Mouse (Mus musculus) MEL (cell line): Measurements from ENCODE around the gene Gm26602.

Experiments used
- CTCF ChIP-seq, 3 experiments: IDR thresholded peaks in 2 of 3; conservative IDR thresholded peaks in 1 of 3; 2 replicates each; pipeline ENCODE4 v1.5.1; 2011 to 2012; ENCODE audit warnings: low read length in 3 of 3, low read depth in 2 of 3, mild to moderate bottlenecking in 2 of 3, improper control_type of control experiment in 1 of 3, inconsistent platforms in 1 of 3, mixed read lengths in 1 of 3, moderate library complexity in 1 of 3; ENCODE audit not compliant: control insufficient read depth in 1 of 3, insufficient read depth in 1 of 3, poor library complexity in 1 of 3, severe bottlenecking in 1 of 3
- E2F4 ChIP-seq: IDR thresholded peaks from 2 replicates; pipeline ENCODE4 v1.6.1; 2011; ENCODE audit warnings: low read depth, low read length, improper control_type of control experiment, borderline replicate concordance
- GATA1 ChIP-seq: IDR thresholded peaks from 2 replicates; pipeline ENCODE4 v1.6.1; 2011; ENCODE audit warnings: low read depth, low read length, improper control_type of control experiment
- POLR2A ChIP-seq, 2 experiments: IDR thresholded peaks; 2 replicates each; pipeline ENCODE4 v1.6.1; 2011 to 2012; ENCODE audit warnings: low read length in 2 of 2, mild to moderate bottlenecking in 2 of 2, control low read depth in 1 of 2, improper control_type of control experiment in 1 of 2, low read depth in 1 of 2, moderate library complexity in 1 of 2; ENCODE audit not compliant: control insufficient read depth in 1 of 2, insufficient read depth in 1 of 2, poor library complexity in 1 of 2
- RCOR1 ChIP-seq: IDR thresholded peaks from 2 replicates; pipeline ENCODE4 v1.6.1; 2012; ENCODE audit warnings: low read depth, mild to moderate bottlenecking, inconsistent platforms, low read length, improper control_type of control experiment
- SMC3 ChIP-seq: IDR thresholded peaks from 2 replicates; pipeline ENCODE4 v1.6.1; 2011; ENCODE audit warnings: low read depth, low read length, improper control_type of control experiment
- USF2 ChIP-seq, 2 experiments: IDR thresholded peaks; 2 replicates each; pipeline ENCODE4 v1.6.1; 2011 to 2012; ENCODE audit warnings: improper control_type of control experiment in 2 of 2, low read length in 2 of 2, borderline replicate concordance in 1 of 2, inconsistent platforms in 1 of 2, low read depth in 1 of 2, mild to moderate bottlenecking in 1 of 2; ENCODE audit not compliant: insufficient read depth in 1 of 2
- ZKSCAN1 ChIP-seq: IDR thresholded peaks from 2 replicates; pipeline ENCODE4 v1.6.1; 2012; ENCODE audit warnings: low read depth, mild to moderate bottlenecking, inconsistent platforms, low read length, improper control_type of control experiment, moderate library complexity
- ZNF384 ChIP-seq: IDR thresholded peaks from 2 replicates; pipeline ENCODE4 v1.6.1; 2012; ENCODE audit warnings: low read depth, mild to moderate bottlenecking, inconsistent platforms, low read length, improper control_type of control experiment

DNA sequence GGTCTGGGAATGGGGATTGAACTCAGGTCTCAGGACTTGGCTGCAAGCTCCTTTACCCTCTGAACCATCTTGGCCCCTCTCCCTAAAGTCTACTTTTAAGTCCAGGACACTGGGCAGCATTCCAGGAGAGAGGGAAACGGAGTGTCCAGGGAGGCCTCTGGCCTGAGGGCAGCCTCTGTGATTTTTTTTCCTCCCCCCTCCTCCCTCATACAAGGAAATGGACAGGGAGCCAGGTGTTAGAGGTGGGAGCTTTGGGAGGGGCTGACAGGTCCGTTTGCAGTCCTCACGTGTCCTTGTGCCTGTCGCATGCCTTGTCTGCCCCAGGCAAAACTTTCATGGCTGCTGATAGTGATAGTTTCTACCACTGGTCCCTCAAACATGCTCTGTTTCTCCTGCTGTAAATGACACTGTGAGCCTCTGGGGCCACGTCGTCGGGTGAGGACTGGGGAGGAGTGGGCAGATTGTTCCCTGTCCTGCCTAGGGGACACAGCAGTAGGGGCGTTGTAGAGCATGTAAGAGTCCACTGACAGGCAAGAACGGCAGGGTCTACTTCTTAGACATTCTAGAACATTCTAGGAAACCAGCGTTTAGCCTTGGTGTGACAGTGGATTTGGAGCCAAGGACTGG is 25.7 kb downstream of the Gm26602 start:
- TF ChIP-seq RCOR1 (no peak), ZNF384 (no peak), USF2 (IDR thresholded peaks at IDR 0.05; ENCODE audit: borderline replicate concordance in 1 of 2, insufficient read depth in 1 of 2, low read depth in 1 of 2, low read length in 2 of 2) (no peak), POLR2A (IDR thresholded peaks at IDR 0.05; ENCODE audit: control insufficient read depth in 1 of 2, insufficient read depth in 1 of 2, low read depth in 1 of 2, low read length in 2 of 2, poor library complexity in 1 of 2) (no peak), CTCF (IDR thresholded peaks at IDR 0.05 in 2 of 3, conservative IDR thresholded peaks at IDR 0.05 in 1 of 3; ENCODE audit: control insufficient read depth in 1 of 3, insufficient read depth in 1 of 3, low read depth in 2 of 3, low read length in 3 of 3, poor library complexity in 1 of 3, severe bottlenecking in 1 of 3) (no peak), SMC3 (no peak), ZKSCAN1 (no peak), E2F4 (no peak), GATA1 (no peak)
